Mouse (Mus musculus) bone marrow macrophage, adult 2 months (primary cell): Measurements from ENCODE around the gene Parn.

ENCODE experiments used
- CTCF ChIP-seq: IDR thresholded peaks from 2 replicates; pipeline ENCODE4 v1.5.1; 2012; ENCODE audit warnings: low read depth, mild to moderate bottlenecking, low read length, moderate library complexity
- POLR2A ChIP-seq: IDR thresholded peaks from 2 replicates; pipeline ENCODE4 v1.6.1; 2012; ENCODE audit warnings: mild to moderate bottlenecking, low read depth, low read length, borderline replicate concordance

- TF ChIP-seq CTCF (no peak), POLR2A (no peak)
Measured at GRCm38 (mm10) chr16:13549976-13550375, 118.0 kb downstream of the Parn start.
